Mouse (Mus musculus) heart, embryonic 16.5 days (tissue): Measurements from ENCODE around the gene Hdac7. TPM values are rescaled to one million over a fixed set of nuclear protein-coding genes. Genes with fewer than 3 reads are reported as not detected.

ENCODE experiments used
- ATAC-seq: fragments of 200-750 bp; cut with Nextera tagmentation; replicated peaks from 2 replicates; pipeline ENCODE4 v1.8.0; 2017; ENCODE audit warnings: moderate number of reproducible peaks; ENCODE audit not compliant: insufficient read depth, low FRiP score; ENCODE audit errors: extremely low read depth
- H3K27ac ChIP-seq: fragments of 300-500 bp; sonication (generic); 2 replicates; pipeline ENCODE4 v1.5.1; 2014; ENCODE audit warnings: mild to moderate bottlenecking, low read length, control low read depth, moderate library complexity
- H3K27me3 ChIP-seq: fragments of 300-500 bp; sonication (generic); 2 replicates; pipeline ENCODE4 v1.6.1; 2014; ENCODE audit warnings: low read length, mixed read lengths; ENCODE audit not compliant: control insufficient read depth, insufficient read depth
- H3K36me3 ChIP-seq: fragments of 300-500 bp; sonication (generic); 2 replicates; pipeline ENCODE4 v1.6.1; 2014; ENCODE audit not compliant: control insufficient read depth, insufficient read depth
- H3K4me1 ChIP-seq: fragments of 300-500 bp; sonication (generic); 2 replicates; pipeline ENCODE4 v1.6.1; 2014; ENCODE audit warnings: low read length, mixed read lengths; ENCODE audit not compliant: control insufficient read depth, insufficient read depth
- H3K4me2 ChIP-seq: fragments of 300-500 bp; sonication (generic); 2 replicates; pipeline ENCODE4 v1.6.1; 2014; ENCODE audit warnings: low read depth, mild to moderate bottlenecking, control low read depth, low read length
- H3K4me3 ChIP-seq: fragments of 300-500 bp; sonication (generic); 2 replicates; pipeline ENCODE4 v1.5.1; 2014; ENCODE audit warnings: mild to moderate bottlenecking, control low read depth, low read length
- H3K9ac ChIP-seq: fragments of 300-500 bp; sonication (generic); 2 replicates; pipeline ENCODE4 v1.6.1; 2014; ENCODE audit warnings: low read length, control low read depth
- H3K9me3 ChIP-seq: fragments of 300-500 bp; sonication (generic); replicated peaks from 2 replicates; pipeline ENCODE4 v1.6.1; 2016; ENCODE audit warnings: low read length; ENCODE audit not compliant: control insufficient read depth
- WGBS: fragments of 180-500 bp; shearing (Covaris S2); extraction: QIAGEN DNeasy Blood & Tissue Kit; methylation state at CpG from one replicate; pipeline ENCODE4 v1.1.7; 2014; 5-methylcytosine and 5-hydroxymethylcytosine counted together
- polyA plus RNA-seq: library from polyadenylated mRNA; unstranded; fragments of >200 nt; fragmentation: Nextera tagmentation; extraction: Ambion mirVana; gene quantifications from 2 replicates; pipeline ENCODE4 v1.2.1, GENCODE M21; 2015

The Hdac7 gene
- polyA plus RNA-seq, 1 experiment from 2014 or later, result 31.7 TPM

DNA sequence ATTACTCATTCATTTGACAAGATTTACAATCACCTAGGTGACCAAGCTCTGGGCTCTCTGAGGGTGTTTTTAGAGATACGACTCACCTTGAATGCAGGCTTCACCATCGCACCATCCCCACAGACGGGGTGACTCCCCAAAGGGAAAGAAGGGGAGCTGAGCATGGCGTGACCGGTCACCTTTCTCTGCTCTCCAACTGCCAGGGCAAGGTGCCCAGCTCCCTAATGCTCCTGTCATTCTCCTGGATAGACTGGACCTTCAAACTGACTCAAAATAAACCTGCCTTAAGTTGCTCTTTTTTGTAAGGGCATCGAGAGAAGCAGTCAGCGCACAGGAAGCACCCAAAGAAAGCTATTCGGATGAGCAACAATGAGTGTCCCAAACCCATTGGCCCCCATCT, 74.0 kb downstream of the Hdac7 start:
- H3K4me2 ChIP-seq, result no peak overlapping the region
- H3K36me3 ChIP-seq, result no peaks in the 10 kb centered on the region
- no peak overlapping the region for H3K9ac ChIP-seq
- 87% methylated on average over 8 of the region's 8 CpGs for WGBS
- 0 out of 2 replicates have a peak, but pooled peaks cover 2% of the 10 kb centered on the region for H3K27me3 ChIP-seq
- no peak for ATAC-seq
- H3K9me3 ChIP-seq, result no peaks in the 10 kb centered on the region
- no peak overlapping the region for H3K4me3 ChIP-seq
- H3K4me1 ChIP-seq, result peaks cover 35% of the 10 kb centered on the region
- H3K27ac ChIP-seq, result no peak overlapping the region

DNA sequence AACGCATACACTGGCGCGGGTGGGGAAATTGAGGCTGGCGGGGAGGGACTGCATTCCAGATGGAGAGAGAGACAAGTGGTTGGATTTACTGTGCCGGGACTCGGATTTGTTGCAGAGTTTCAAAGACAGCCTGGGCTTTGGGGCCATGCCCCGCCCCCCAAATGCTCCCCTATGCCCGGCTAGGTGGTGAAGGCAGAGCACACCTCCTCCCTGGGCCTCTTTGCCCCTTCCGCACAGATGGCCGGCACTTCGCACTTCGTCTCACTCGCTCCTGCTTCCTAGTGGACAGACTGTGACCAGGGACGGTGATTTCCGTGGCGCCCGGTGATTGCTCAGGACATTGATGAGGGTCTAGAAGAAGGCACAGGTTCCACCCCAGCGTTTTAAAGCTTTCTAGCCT, 76.1 kb downstream of the Hdac7 start:
- ATAC-seq, result no peak; the same call in 1 of the 2 replicates
- Histone ChIP-seq H3K27me3 (0 out of 2 replicates have a peak, but pooled peaks cover 2% of the 10 kb centered on the region), H3K4me2 (peak overlapping the region; percentile 99), H3K9me3 (no peaks in the 10 kb centered on the region), H3K9ac (peak overlapping the region; percentile 84), H3K4me1 (peaks cover 29% of the 10 kb centered on the region), H3K27ac (peak overlapping the region; percentile 89), H3K4me3 (peak overlapping the region; percentile 64), H3K36me3 (no peaks in the 10 kb centered on the region)
- under 1% methylated on average over 18 of the region's 18 CpGs for WGBS

DNA sequence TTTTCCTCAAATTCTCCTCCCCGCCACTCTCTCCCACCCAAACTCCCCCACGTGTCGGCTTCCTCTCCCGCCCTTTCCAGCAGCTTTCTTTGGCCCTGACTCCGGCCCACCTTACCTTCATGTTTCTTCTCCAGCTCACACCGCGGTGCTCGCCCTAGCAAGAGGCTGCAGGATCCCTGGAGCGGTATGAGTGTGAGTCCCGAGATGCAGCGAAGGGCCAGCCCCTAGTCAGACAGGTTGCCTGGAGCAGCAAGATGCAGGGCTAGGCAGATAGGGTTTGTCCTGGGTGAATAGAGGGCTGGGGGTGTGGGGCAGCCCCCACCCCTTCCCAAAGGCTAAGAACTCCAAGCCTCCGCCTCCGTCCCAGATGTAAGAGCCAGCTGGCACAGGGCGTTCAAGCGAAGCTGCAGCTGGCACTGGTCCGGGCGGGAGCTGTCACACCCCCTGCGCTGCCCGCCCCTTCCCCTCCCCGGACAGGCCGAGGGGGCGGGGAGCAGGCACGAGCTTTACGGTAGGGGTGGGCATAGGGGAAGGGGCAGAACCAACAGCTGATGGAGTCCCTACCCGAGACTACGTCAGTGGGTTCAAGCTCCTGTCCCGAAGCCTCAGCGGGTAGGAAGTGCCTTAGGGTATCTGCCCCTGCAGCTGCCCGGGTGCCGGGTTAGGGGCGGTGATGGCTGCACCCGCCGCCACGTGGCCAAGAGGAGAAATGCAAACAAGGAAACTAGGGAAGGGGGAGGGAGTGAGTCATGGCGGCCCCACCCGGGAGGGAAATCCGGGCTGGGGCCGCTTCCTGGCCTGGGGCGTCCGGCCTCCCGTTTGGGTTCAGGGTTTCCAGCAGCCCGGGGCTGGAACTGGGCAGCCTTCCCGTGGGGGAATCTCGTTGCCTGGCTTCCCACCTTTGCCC, 76.8 kb downstream of the Hdac7 start, which contains the start of gene Rapgef3:
Gene Rapgef3 (minus strand): TSS at position 693 of the 907 bp plus-strand sequence.
- H3K27ac ChIP-seq, result peak within 1 kb of the TSS; percentile 89
- no peaks in the 10 kb centered on the region for H3K36me3 ChIP-seq
- H3K9me3 ChIP-seq, result no peaks in the 10 kb centered on the region
- 0 out of 2 replicates have a peak, but pooled peaks cover 2% of the 10 kb centered on the region for H3K27me3 ChIP-seq
- H3K9ac ChIP-seq, result peak within 1 kb of the TSS; percentile 84
- 1% methylated on average over 44 of the region's 44 CpGs for WGBS
- peak within 1 kb of the TSS; percentile 99 for H3K4me2 ChIP-seq
- H3K4me1 ChIP-seq, result peaks cover 22% of the 10 kb centered on the region
- ATAC-seq, result peak; percentile 84
- peak within 1 kb of the TSS; percentile 64 for H3K4me3 ChIP-seq

DNA sequence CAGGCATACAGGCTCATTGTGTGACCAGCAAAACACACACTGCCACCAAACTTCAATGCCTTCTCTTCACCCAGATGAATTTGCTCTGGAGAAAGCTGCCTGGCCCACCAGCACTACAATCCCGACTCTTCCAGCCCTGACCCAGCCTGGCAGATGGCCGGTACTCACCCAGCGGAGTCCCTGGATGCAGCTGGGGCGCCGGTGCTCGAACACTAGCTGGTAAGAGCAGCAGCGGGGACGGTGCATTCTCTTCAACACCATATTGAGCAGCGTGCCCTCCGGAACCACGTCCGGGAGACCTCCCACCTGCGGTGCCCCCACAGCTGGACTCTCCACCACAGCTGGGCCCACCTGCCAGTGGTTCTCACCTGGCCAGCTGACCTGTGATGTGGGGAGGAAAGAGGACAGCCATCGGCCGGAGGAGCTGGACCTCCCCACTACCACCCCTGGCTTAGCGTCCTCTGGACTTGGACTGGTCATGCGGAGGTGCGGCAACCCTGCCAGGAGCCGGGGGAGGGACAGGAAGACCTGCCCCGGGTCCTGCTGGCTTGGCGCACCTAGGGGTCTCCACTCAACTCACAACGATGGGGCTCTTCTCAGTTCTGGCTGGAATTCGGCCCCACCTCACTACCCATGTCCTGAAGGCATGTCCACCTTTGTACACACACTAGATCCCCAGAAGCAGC, 77.6 kb downstream of the Hdac7 start:
- peak overlapping the region; percentile 89 for H3K27ac ChIP-seq
- no peak for ATAC-seq
- peaks cover 19% of the 10 kb centered on the region for H3K4me1 ChIP-seq
- peak overlapping the region; percentile 84 for H3K9ac ChIP-seq
- H3K4me3 ChIP-seq, result peak overlapping the region; percentile 64
- H3K27me3 ChIP-seq, result 0 out of 2 replicates have a peak, but pooled peaks cover 2% of the 10 kb centered on the region
- H3K9me3 ChIP-seq, result no peaks in the 10 kb centered on the region
- 9% methylated on average over 23 of the region's 23 CpGs for WGBS
- H3K36me3 ChIP-seq, result no peaks in the 10 kb centered on the region
- peak overlapping the region; percentile 99 for H3K4me2 ChIP-seq

DNA sequence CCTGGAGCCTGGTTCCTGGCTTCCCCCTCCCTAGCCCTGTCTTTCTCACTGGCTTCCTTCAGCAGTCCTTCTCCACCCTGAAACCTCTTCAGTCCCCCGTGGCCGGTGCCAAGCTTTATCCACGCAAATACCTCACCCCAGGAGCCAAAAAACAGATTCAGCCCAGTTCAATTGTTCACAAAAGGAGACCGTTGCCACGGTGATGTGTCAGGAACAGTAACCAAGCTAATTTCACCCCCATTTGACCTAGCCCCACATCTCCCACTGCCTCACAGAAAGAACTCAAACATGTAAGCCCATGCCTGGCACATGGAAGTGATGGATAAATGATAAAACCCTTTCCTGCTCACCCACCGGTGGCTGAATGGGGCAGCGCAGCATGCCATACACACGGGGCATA, 78.1 kb downstream of the Hdac7 start:
- H3K27me3 ChIP-seq, result 0 out of 2 replicates have a peak, but pooled peaks cover 2% of the 10 kb centered on the region
- peak overlapping the region; percentile 64 for H3K4me3 ChIP-seq
- peaks cover 19% of the 10 kb centered on the region for H3K4me1 ChIP-seq
- WGBS, result 28% methylated on average over 8 of the region's 8 CpGs
- peak overlapping the region; percentile 99 for H3K4me2 ChIP-seq
- peak overlapping the region; percentile 89 for H3K27ac ChIP-seq
- no peak for ATAC-seq
- no peaks in the 10 kb centered on the region for H3K36me3 ChIP-seq
- H3K9me3 ChIP-seq, result no peaks in the 10 kb centered on the region
- peak overlapping the region; percentile 84 for H3K9ac ChIP-seq

DNA sequence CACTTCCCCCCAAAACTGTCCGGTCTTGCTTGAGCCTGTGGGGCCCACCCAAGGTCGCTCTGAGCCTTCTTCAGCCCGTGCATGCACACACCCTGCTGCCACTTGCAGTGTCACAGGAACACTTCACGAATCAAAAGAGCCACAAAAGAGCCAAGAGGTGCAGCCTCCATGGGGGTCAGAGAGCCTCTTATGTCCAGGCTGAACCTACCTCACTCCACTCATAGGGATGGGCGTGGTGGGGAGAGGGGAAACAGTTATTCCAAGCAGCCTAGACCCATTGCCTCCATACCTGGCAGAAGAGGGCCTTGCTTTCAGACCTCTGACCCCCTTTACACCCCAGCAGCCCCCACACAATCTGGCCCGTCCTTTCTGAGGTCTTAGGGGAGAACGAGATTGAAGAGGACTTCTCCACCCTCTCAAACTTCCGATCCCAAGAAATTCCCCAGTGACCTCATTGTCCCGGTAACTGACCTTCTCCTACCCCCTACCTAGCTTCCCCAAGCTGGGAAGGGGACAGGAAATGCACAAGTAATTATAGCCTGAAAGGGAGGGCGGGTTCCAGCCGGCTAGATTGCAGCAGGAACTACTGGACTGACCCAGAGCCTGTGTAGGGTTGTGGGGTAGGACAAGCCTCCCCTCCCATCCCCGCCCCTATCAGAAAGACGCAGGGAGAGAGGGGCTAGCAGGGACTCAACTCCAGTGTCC, 79.1 kb downstream of the Hdac7 start:
- Histone ChIP-seq H3K27me3 (0 out of 2 replicates have a peak, but pooled peaks cover 2% of the 10 kb centered on the region), H3K9me3 (no peaks in the 10 kb centered on the region), H3K4me2 (peak overlapping the region; percentile 99), H3K9ac (peak overlapping the region; percentile 56), H3K4me1 (peaks cover 19% of the 10 kb centered on the region), H3K4me3 (peak overlapping the region; percentile 64), H3K27ac (peak overlapping the region; percentile 38; the same call in 1 of the 2 replicates), H3K36me3 (no peaks in the 10 kb centered on the region)
- no peak for ATAC-seq
- WGBS, result 40% methylated on average over 13 of the region's 13 CpGs

DNA sequence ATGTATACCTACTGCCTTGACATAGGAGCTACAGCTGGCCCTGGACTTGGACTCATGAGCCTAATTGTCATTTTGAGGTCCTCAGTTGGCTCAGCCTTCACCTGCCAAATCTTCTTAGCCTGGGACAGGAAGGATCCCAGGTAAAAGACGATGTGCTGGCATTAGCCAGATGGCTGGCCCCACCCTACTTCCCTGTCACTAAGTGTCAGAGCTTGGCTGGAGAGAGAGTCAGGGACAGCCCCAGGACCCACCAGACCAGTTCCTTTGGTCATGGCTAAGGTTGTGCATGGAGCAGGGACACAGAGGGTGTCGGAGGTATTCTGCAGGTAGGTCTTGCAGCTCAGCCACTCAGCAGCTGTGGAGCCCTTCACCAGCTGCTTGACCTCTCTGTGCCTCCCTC, 79.8 kb downstream of the Hdac7 start:
- 0 out of 2 replicates have a peak, but pooled peaks cover 2% of the 10 kb centered on the region for H3K27me3 ChIP-seq
- no peak overlapping the region; the same call in 1 of the 2 replicates for H3K4me3 ChIP-seq
- H3K36me3 ChIP-seq, result no peaks in the 10 kb centered on the region
- H3K9ac ChIP-seq, result no peak overlapping the region
- no peaks in the 10 kb centered on the region for H3K9me3 ChIP-seq
- no peak overlapping the region; the same call in 1 of the 2 replicates for H3K27ac ChIP-seq
- H3K4me1 ChIP-seq, result peaks cover 19% of the 10 kb centered on the region
- ATAC-seq, result no peak
- peak overlapping the region; percentile 99; the same call in 1 of the 2 replicates for H3K4me2 ChIP-seq
- WGBS, result 65% methylated on average over 2 of the region's 2 CpGs

DNA sequence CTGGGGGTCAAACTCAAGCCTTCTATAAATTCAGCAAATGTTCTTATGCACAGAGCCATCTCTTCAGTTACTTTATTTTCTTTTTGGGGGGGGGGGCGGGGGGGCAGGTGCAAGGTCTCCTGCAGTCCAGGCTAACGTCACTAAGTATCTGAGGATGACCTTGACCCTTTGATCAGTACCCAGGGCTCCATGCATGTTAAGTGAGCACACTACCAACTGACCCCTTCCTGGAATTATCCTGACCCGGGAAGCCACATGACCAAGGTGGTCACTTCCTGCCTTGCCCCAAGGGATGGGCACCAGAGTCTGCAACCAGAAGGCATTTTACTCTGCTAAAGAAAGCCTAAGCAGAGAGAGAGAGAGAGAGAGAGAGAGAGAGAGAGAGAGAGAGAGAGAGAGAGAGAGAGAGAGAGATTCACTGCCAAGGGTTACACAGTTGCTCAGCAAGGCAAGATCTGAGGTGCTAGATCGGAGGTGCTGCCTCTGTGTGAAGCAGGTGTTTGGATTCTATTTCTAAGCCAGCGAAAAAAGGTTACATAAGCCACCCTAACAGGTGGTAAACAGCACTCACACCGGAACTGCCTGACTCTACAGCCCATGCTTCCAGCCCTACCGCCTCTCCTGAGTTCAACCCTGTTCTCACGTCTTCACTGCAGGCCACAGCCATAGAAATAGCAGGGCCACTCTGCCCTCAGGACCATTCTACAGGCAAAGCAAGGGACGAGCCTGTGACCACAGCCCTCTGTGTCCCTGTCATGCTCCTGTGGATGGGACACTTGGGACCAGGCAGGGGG, 80.8 kb downstream of the Hdac7 start:
- WGBS, result 63% methylated on average over 9 of the region's 9 CpGs
- Histone ChIP-seq H3K36me3 (no peaks in the 10 kb centered on the region), H3K4me2 (peak overlapping the region; percentile 9; the same call in 1 of the 2 replicates), H3K27ac (peak overlapping the region; percentile 21; the same call in 1 of the 2 replicates), H3K9ac (no peak overlapping the region), H3K4me1 (peaks cover 17% of the 10 kb centered on the region), H3K4me3 (no peak overlapping the region), H3K27me3 (0 out of 2 replicates have a peak, but pooled peaks cover 2% of the 10 kb centered on the region), H3K9me3 (no peaks in the 10 kb centered on the region)
- no peak for ATAC-seq
